Comparison of ENCODE assay signal across 8 mouse cellular contexts in genomic region chr5:125407020-125407830, GRCm38 (mm10). TPM values are rescaled to one million over a fixed set of nuclear protein-coding genes. Genes with fewer than 3 reads are reported as not detected.
DNase-seq lines count a peak whose midpoint lies in the region; ATAC-seq lines count a peak whose summit lies in the region.

No protein-coding gene starts in this region.

- H3K4me3 ChIP-seq in forebrain, embryonic 12.5 days (replicated peaks): peak overlapping the region; percentile 50
- peak overlapping the region; percentile 59 for H3K4me3 ChIP-seq in limb, embryonic 13.5 days
- peak overlapping the region; percentile 62 for H3K4me3 ChIP-seq in stomach, embryonic 14.5 days (ENCODE audit: low read depth, low read length)

- H3K9ac ChIP-seq in forebrain, embryonic 12.5 days: peak overlapping the region; percentile 65
- H3K9ac ChIP-seq in limb, embryonic 13.5 days: peak overlapping the region; percentile 72
- no peak overlapping the region; the same call in 1 of the 2 replicates for H3K9ac ChIP-seq in stomach, embryonic 14.5 days (replicated peaks; ENCODE audit: low read depth, low read length)

- DNase-seq in retina, embryonic 14.5 days (ENCODE audit: low spot score): peak; percentile 13
- no peak for DNase-seq in retina, postnatal 1 day
- no peak for DNase-seq in adrenal gland, adult 2 months
- DNase-seq in spleen, postnatal 4 days (ENCODE audit: low spot score in 2 of 2): no peak
- DNase-seq in lung, adult 18-20 months: no peak

- WGBS in forebrain, embryonic 12.5 days: 59% methylated on average over 13 of the region's 13 CpGs
- 53% methylated on average over 13 of the region's 13 CpGs for WGBS in limb, embryonic 13.5 days
- WGBS in stomach, embryonic 14.5 days: 52% methylated on average over 13 of the region's 13 CpGs

- peak overlapping the region; percentile 70 for H3K4me2 ChIP-seq in forebrain, embryonic 12.5 days
- H3K4me2 ChIP-seq in limb, embryonic 13.5 days (replicated peaks): peak overlapping the region; percentile 68
- peak overlapping the region; percentile 85 for H3K4me2 ChIP-seq in stomach, embryonic 14.5 days (replicated peaks; ENCODE audit: low read depth, low read length)

- peaks cover 14% of the 10 kb centered on the region for H3K4me1 ChIP-seq in forebrain, embryonic 12.5 days
- peaks cover 25% of the 10 kb centered on the region for H3K4me1 ChIP-seq in limb, embryonic 13.5 days
- peaks cover 18% of the 10 kb centered on the region for H3K4me1 ChIP-seq in stomach, embryonic 14.5 days (ENCODE audit: control insufficient read depth, insufficient read depth, low read length)

- no peak for ATAC-seq in forebrain, embryonic 12.5 days (ENCODE audit: low FRiP score)
- ATAC-seq in limb, embryonic 13.5 days (ENCODE audit: low FRiP score, low read depth): no peak
- ATAC-seq in stomach, embryonic 14.5 days (ENCODE audit: insufficient number of reproducible peaks, insufficient read depth, low FRiP score, low read depth): no peak

- H3K9me3 ChIP-seq in forebrain, embryonic 12.5 days: no peaks in the 10 kb centered on the region
- no peaks in the 10 kb centered on the region for H3K9me3 ChIP-seq in limb, embryonic 13.5 days
- H3K9me3 ChIP-seq in stomach, embryonic 14.5 days (ENCODE audit: control insufficient read depth, low read depth, low read length): no peaks in the 10 kb centered on the region

- H3K27ac ChIP-seq in forebrain, embryonic 12.5 days: peak overlapping the region; percentile 86
- H3K27ac ChIP-seq in limb, embryonic 13.5 days: peak overlapping the region; percentile 84; the same call in 1 of the 2 replicates
- H3K27ac ChIP-seq in stomach, embryonic 14.5 days (ENCODE audit: low read length): peak overlapping the region; percentile 90; the same call in 1 of the 2 replicates

- H3K36me3 ChIP-seq in forebrain, embryonic 12.5 days (replicated peaks): no peaks in the 10 kb centered on the region
- no peaks in the 10 kb centered on the region for H3K36me3 ChIP-seq in limb, embryonic 13.5 days
- no peaks in the 10 kb centered on the region for H3K36me3 ChIP-seq in stomach, embryonic 14.5 days (ENCODE audit: control insufficient read depth, insufficient read depth, low read length)

- H3K27me3 ChIP-seq in forebrain, embryonic 12.5 days: no peaks in the 10 kb centered on the region
- peaks cover 7% of the 10 kb centered on the region; the same call in 1 of the 2 replicates for H3K27me3 ChIP-seq in limb, embryonic 13.5 days
- no peaks in the 10 kb centered on the region for H3K27me3 ChIP-seq in stomach, embryonic 14.5 days (ENCODE audit: control insufficient read depth, insufficient read depth, low read length)

RNA-seq across cellular contexts. Expression of gene Ubc, which starts 17.2 kb away (rescaled TPM):
- polyA plus RNA-seq in forebrain, embryonic 12.5 days (2016; fragmentation: Nextera tagmentation; extraction: Ambion mirVana): 1,113 and 1,114 TPM in 2 replicates
- 1,179 and 1,190 TPM in 2 replicates for polyA plus RNA-seq in limb, embryonic 13.5 days (2015; fragmentation: Nextera tagmentation; extraction: Ambion mirVana)
- 1,055 and 1,113 TPM in 2 replicates for polyA plus RNA-seq in stomach, embryonic 14.5 days (2014; fragmentation: Nextera tagmentation; extraction: Ambion mirVana)
- 1,000 to 10,000 TPM; 1,333 to 2,925 TPM for total RNA-seq in adrenal gland, adult 2 months (2021)
- polyA plus RNA-seq in adrenal gland, adult 2 months (2012; rRNA removed): 634 and 889 TPM in 2 replicates

RNA-seq across cellular contexts. Expression of gene Gm10382, which starts 18.1 kb away (rescaled TPM):
- 0.91 and 0.97 TPM in 2 replicates for polyA plus RNA-seq in forebrain, embryonic 12.5 days (2016; fragmentation: Nextera tagmentation; extraction: Ambion mirVana)
- 0.34 and 0.41 TPM in 2 replicates for polyA plus RNA-seq in limb, embryonic 13.5 days (2015; fragmentation: Nextera tagmentation; extraction: Ambion mirVana)
- 0.20 and 0.35 TPM in 2 replicates for polyA plus RNA-seq in stomach, embryonic 14.5 days (2014; fragmentation: Nextera tagmentation; extraction: Ambion mirVana)
- under 1 TPM; 0.23 to 0.24 TPM for total RNA-seq in adrenal gland, adult 2 months (2021)
- polyA plus RNA-seq in adrenal gland, adult 2 months (2012; rRNA removed): 0.26 and 0.50 TPM in 2 replicates

RNA-seq across cellular contexts. Expression of gene Dhx37, which starts 26.7 kb away (rescaled TPM):
- polyA plus RNA-seq in forebrain, embryonic 12.5 days (2016; fragmentation: Nextera tagmentation; extraction: Ambion mirVana): 16.5 and 17.1 TPM in 2 replicates
- 12.1 and 12.9 TPM in 2 replicates for polyA plus RNA-seq in limb, embryonic 13.5 days (2015; fragmentation: Nextera tagmentation; extraction: Ambion mirVana)
- polyA plus RNA-seq in stomach, embryonic 14.5 days (2014; fragmentation: Nextera tagmentation; extraction: Ambion mirVana): 7.5 and 9.2 TPM in 2 replicates
- 10 to 100 TPM; 19.2 to 19.6 TPM for total RNA-seq in adrenal gland, adult 2 months (2021)
- polyA plus RNA-seq in adrenal gland, adult 2 months (2012; rRNA removed): 26.0 and 53.9 TPM in 2 replicates

RNA-seq across cellular contexts. Expression of gene Bri3bp, which starts 34.1 kb away (rescaled TPM):
- polyA plus RNA-seq in forebrain, embryonic 12.5 days (2016; fragmentation: Nextera tagmentation; extraction: Ambion mirVana): 37.4 and 43.0 TPM in 2 replicates
- 37.3 and 38.1 TPM in 2 replicates for polyA plus RNA-seq in limb, embryonic 13.5 days (2015; fragmentation: Nextera tagmentation; extraction: Ambion mirVana)
- 28.3 and 34.1 TPM in 2 replicates for polyA plus RNA-seq in stomach, embryonic 14.5 days (2014; fragmentation: Nextera tagmentation; extraction: Ambion mirVana)
- total RNA-seq in adrenal gland, adult 2 months (2021): 10 to 100 TPM; 25.3 to 28.7 TPM
- polyA plus RNA-seq in adrenal gland, adult 2 months (2012; rRNA removed): 11.0 and 22.1 TPM in 2 replicates
